Mouse (Mus musculus) layer of hippocampus, postnatal 10 days (tissue): Measurements from ENCODE around the gene Dlgap4. TPM values are rescaled to one million over a fixed set of nuclear protein-coding genes. Genes with fewer than 3 reads are reported as not detected.
"Not testable (repeated sequence)": the region's sequence is repeated elsewhere in the genome, so short reads cannot be mapped to it uniquely, and the experiment has no call there.

Experiments used
- DNase-seq, 2 experiments: peaks; one replicate each; pipeline ENCODE4 v3.0.0; 2021; ENCODE audit warnings: low spot score in 2 of 2
- total RNA-seq, 2 experiments: library from RNA; stranded (reverse); gene quantifications; 2 replicates each; pipeline ENCODE4 v1.2.3; 2021

Gene Dlgap4
- total RNA-seq, 2 experiments from 2014 or later, result 220 to 257 TPM

GRCm38 (mm10) chr2:156773470-156773869 lies 160.0 kb downstream of the Dlgap4 start:
- no peak for DNase-seq

DNA sequence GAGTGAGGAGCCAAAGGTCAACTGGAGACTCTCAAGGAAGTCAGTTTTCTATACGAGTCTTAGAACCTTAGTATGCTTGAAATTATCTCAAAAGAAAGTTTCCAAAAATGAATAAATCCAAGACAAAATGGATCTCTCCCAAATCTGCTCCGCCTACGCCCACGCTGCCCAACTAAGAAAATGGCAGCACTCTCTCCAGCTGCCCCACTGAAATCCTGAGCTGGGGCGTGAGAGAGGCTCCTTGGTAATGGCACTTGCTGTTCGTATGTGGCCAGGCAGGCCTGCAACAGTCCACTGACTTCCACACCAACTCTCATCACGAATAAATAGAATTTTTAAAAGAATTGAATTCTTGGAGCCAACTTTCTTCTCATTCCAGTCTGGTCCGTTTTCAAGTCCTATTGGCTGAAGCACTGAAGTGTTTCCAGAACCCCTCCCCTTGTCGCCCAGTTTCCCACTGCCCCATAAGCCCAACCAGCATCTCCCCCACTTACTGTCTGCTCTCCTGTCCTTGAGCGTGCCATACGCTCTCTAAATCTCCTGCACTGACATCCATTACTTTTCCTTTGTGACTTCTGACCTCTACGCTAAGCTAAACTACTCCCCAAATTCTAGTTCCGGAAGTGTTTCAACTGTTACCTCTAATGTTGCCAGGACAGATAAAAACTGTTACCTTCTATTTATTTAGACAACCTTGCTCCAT lies 160.7 kb downstream of the Dlgap4 start:
- no peak for DNase-seq

DNA sequence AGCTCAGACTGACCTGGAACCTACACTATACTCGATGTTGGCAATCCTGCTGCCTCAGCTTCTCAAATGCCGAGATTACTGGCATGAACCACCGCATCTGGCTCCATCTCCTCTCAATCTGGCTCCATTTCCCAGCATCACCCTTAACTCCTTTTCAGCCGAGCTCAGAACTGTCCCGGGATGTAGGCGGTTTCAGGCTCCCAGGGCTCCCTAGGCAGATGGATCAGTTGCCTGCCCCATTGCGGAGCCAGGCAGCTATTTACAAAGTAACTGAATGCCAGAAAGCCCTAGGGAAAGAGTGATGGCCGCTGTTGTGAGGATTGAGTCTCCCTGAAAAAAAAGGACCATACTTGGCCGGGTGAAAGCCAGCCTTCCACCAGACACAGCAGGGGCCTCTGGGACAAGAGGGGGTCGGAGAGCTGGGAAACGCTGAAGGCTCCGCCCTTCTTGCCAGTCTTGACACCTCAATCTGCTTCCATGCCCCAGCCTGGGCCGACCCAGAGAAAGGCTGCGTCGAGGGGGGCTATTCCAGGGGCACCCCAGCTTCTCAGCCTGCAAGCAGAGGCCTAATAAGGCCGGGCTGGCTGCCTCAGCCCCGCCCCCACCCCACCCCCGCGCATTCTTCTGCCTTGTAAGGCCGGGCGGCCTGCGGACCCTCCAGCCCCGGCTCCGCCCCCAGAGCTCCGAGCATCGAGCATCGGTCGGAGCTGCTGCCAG lies 161.4 kb downstream of the Dlgap4 start, which contains the start of gene Myl9:
TSS of gene Myl9 (plus strand) at position 683 of the 717 bp plus-strand sequence.
- peak in 1 of 2 experiments; percentile 32 for DNase-seq

DNA sequence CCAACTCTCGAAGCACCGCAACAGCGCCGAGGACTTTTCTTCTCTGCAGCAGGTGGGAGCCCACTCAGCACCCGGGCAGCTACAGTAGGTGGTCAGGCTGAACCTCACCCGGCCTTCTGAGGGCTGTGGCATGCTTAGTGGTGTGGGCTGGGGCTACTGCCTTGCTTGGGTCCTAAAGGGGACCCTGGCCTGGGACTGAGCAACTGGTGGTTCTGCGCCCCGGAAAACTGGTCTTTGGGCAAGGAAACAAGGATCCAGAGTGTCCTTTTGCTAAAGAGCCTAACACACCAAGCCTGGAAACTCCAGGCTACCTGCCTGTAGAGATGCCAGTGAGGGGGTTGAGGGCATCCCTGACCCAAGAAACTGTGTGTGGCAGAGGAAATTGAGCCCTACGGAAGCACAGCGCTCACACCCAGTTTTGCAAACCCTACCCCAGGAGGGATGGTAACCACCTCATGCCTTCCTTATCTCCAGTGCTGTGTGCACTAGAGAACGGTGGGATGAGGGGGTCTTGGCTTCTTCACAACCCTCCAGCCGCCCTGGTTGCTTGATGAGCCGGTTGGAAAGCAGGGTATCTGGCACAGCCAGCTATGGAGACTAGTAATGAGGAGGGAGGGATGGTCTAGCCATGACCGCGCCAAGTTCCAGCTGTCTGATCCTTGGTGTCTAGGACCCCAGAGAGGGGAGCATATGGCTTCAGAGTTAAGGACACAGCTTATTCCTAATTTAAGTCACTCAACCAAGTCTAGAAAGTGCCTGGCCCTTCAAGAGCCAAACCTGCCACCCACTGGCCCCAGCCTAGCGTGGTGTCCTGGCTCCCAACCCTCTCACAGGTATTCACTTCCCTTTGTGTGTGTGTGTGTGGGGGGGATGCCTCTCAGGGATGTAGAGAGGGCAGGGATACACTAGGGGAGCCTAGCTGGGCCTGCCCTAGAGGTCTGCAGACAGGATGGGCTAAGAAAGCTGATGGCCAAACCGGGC lies 162.2 kb downstream of the Dlgap4 start:
- no peak for DNase-seq

GRCm38 (mm10) chr2:156776907-156777306 lies 163.4 kb downstream of the Dlgap4 start:
- no peak for DNase-seq

GRCm38 (mm10) chr2:156777326-156778004 lies 164.0 kb downstream of the Dlgap4 start:
- no peak for DNase-seq

DNA sequence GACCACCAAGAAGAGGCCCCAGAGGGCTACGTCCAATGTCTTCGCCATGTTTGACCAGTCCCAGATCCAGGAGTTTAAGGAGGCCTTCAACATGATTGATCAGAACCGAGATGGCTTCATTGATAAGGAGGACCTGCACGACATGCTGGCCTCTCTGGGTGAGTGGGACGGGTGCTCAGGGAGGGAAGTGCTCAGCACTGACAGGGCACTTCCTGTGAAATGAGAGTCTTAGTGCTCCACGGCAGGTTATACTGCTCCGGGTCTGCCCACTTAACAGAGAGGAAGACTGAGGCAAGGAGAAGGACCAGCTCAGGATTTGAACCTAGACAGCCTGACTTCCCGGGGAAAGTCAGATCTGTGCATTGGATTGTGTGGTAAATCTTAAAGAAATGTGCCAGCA lies 165.1 kb downstream of the Dlgap4 start:
- DNase-seq, result no peak

DNA sequence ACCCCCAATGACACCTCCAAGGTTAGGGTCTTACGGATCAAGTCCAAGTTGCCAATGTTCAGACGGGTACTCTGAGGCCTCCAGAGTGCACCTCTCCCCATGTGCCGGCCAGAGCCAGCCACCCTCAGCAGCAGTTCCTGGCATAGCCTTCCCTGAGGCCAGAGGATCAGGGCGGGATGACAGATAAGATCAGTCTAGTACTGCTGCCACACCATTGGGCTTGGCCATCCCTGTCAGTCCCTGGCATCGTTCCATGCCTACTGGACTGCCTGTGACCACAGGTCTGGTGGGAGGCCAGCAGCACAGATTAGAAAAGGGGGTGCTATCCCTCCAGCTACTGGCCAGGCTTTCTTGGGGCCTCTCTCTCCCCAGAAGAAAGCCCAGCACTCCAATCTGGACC lies 165.5 kb downstream of the Dlgap4 start:
- DNase-seq, result no peak

DNA sequence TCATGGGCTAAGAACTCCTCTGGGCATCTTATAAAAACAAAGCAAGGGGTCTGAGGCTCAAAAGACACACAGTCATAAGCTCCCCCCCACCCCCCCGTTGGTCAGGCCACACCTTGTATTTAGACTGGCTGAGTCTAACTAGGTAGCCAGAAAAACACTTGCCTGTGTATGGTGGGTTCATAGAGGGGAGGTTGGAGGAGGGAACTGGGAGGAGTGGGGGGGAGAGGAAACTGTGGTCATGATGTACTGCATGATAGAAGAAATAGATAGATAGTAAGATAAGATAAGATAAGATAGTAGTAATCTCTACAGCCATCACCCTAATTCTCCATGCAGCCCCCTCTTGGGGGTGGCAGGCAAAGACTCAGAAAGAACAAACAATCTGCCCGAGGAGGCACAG lies 166.0 kb downstream of the Dlgap4 start:
- DNase-seq, result no peak

- DNase-seq, result no peak
These were observed 166.6 kb downstream of the Dlgap4 start for GRCm38 (mm10) chr2:156780129-156780528.

DNA sequence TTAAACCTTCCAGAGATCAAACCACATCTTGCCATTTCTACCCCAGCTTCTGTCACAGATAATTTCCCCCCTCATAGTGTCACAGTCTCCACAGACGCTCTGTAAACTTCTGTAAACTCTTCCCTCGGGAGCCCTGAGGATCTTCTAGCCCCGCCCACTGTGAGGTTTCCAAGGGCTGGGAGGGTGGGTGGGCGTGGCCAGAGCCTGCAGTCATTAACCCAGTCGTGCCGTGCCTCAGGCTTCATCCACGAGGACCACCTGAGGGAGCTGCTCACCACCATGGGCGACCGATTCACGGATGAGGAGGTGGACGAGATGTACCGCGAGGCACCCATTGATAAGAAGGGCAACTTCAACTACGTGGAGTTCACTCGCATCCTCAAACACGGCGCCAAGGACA lies 167.2 kb downstream of the Dlgap4 start:
- DNase-seq, result no peak

- no peak for DNase-seq
These were observed 167.8 kb downstream of the Dlgap4 start for GRCm38 (mm10) chr2:156781281-156781680.

GRCm38 (mm10) chr2:156781836-156782480 lies 168.5 kb downstream of the Dlgap4 start:
- no peak for DNase-seq

DNA sequence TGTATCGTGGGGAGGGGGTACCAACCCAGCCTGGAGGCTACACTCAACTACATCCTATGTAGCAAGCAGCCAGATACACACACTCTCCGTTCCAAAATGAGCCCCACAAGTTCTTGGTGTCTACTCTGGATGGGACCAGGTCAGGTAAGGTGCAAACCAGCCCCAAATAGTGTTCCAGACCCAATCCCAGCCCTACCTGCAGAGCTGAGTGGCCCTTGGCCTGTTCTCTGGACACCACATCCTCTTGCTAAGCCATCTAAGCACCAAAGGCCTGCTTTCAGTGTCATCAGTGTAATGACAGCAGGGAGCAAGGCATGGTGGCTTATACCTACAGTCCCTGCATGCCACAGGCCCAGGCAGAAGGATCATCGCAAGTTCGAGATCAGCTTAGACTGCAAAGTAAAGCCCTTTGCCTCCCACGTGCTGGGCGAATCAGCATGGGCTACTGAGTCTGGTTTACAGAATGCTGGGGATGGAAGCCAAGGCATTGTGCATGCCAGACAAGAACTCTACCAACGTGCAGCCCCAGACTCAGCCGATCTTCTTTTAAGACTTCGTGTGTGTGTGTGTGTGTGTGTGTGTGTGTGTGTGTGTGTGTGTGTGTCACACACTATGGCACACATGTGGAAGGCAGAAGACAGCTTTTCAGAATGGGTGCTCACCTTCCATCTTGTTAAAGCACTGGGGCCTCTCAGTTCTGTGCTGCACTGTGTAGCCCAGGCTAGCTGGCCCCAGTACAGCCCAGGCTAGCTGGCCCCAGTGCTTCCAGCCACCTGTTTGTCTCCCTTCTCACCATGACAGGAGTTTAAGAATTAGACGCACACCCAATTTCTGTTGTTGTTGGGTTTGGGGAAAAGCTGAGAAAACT lies 169.2 kb downstream of the Dlgap4 start:
- DNase-seq, result no peak

DNA sequence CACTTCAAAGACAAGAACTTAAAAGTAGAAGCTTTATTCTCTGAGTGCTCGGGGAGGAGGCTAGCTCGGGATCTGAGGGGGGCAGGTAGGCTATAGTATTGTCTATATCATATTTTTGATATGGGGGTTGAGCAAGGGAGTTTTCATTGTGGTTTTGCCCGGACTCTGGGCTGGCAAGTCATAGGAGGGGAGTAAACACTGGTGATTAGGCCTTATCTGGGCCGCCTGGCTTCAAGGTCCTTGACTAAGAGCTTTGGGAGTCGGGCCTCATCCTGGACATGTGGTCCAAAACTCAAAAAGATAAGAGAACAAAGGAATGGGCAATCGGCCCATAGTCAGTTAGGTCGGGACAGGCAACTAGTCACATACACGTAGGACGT lies 169.8 kb downstream of the Dlgap4 start:
- DNase-seq, result no peak

- DNase-seq, result no peak
These were observed 170.6 kb downstream of the Dlgap4 start for GRCm38 (mm10) chr2:156784016-156784585.

GRCm38 (mm10) chr2:156784891-156785290 lies 171.4 kb downstream of the Dlgap4 start:
- no peak for DNase-seq

DNA sequence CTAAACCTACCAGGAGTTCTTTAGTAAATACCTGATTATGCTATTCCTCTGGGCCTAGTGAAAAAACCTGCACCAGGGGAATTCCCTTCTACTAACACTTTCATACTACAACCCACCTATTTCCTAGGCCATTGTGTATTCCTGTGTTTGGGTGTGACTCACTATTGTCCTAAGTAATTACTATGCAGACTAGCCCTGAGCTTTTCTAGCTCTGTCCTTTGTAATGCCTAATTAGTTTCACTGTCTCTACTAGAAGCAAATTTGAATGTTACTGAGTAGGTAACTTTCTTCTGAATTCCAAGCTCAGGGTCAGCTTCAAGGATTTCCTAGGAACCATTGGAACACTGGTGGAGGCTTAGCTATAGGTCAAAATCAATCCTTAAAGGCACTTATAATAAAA lies 172.9 kb downstream of the Dlgap4 start:
- DNase-seq, result not testable (repeated sequence)
